Mouse (Mus musculus) liver, embryonic 14.5 days (tissue): Measurements from ENCODE around the gene Atox1. TPM values are rescaled to one million over a fixed set of nuclear protein-coding genes. Genes with fewer than 3 reads are reported as not detected.
A peak's percentile ranks its signal among the peaks of the same experiment; 100 is the strongest.

ENCODE experiments used
- ATAC-seq: fragments of 200-750 bp; cut with Nextera tagmentation; 2 replicates; pipeline ENCODE4 v1.8.0; 2017; ENCODE audit warnings: moderate number of reproducible peaks, mild to moderate bottlenecking, moderate library complexity; ENCODE audit not compliant: insufficient read depth
- DNase-seq, 3 experiments: peaks; one replicate each; pipeline ENCODE4 v3.0.0-alpha.2; 2012 to 2013; ENCODE audit warnings: low read depth in 3 of 3, low spot score in 3 of 3
- H3K27ac ChIP-seq: fragments of 300-500 bp; sonication (generic); 2 replicates; pipeline ENCODE4 v1.5.1; 2014; ENCODE audit warnings: moderate library complexity, mild to moderate bottlenecking, control low read depth, inconsistent platforms
- H3K27me3 ChIP-seq: fragments of 300-500 bp; sonication (generic); 2 replicates; pipeline ENCODE4 v1.6.1; 2014; ENCODE audit warnings: mild to moderate bottlenecking, low read length, moderate library complexity; ENCODE audit not compliant: control insufficient read depth, insufficient read depth
- H3K36me3 ChIP-seq: fragments of 300-500 bp; sonication (generic); replicated peaks from 2 replicates; pipeline ENCODE4 v1.6.1; 2014; ENCODE audit warnings: low read depth; ENCODE audit not compliant: control insufficient read depth, insufficient read depth
- H3K4me1 ChIP-seq, 2 experiments: fragments of 200-500 bp in 1 of 2; fragments of 300-500 bp in 1 of 2; sonication (generic) in 1 of 2; replicated peaks; 2 replicates each; pipeline ENCODE4 v1.6.1; 2012 to 2014; ENCODE audit warnings: antibody characterized with exemption in 1 of 2, inconsistent platforms in 1 of 2, low read length in 1 of 2; ENCODE audit not compliant: control insufficient read depth in 2 of 2, insufficient read depth in 2 of 2
- H3K4me2 ChIP-seq: fragments of 300-500 bp; sonication (generic); 2 replicates; pipeline ENCODE4 v1.6.1; 2014; ENCODE audit warnings: low read depth, mild to moderate bottlenecking, control low read depth, moderate library complexity
- H3K4me3 ChIP-seq, 2 experiments: fragments of 200-500 bp in 1 of 2; fragments of 300-500 bp in 1 of 2; sonication (generic) in 1 of 2; 2 replicates each; pipeline ENCODE4 v1.5.1; 2012 to 2014; ENCODE audit warnings: low read depth in 2 of 2, low read length in 2 of 2, mild to moderate bottlenecking in 2 of 2, control low read depth in 1 of 2, inconsistent platforms in 1 of 2, moderate library complexity in 1 of 2; ENCODE audit not compliant: insufficient read depth in 1 of 2
- H3K9ac ChIP-seq: fragments of 300-500 bp; sonication (generic); replicated peaks from 2 replicates; pipeline ENCODE4 v1.6.1; 2014; ENCODE audit warnings: mild to moderate bottlenecking, control low read depth, moderate library complexity
- H3K9me3 ChIP-seq: fragments of 300-500 bp; sonication (generic); 2 replicates; pipeline ENCODE4 v1.6.1; 2016; ENCODE audit warnings: low read length, mixed read lengths; ENCODE audit not compliant: control insufficient read depth
- CTCF ChIP-seq: IDR thresholded peaks from 2 replicates; pipeline ENCODE4 v1.5.1; 2016; ENCODE audit warnings: antibody characterized with exemption, low read depth, control low read depth
- EP300 ChIP-seq: IDR thresholded peaks from 2 replicates; pipeline ENCODE4 v1.6.1; 2016; ENCODE audit warnings: antibody characterized with exemption, low read depth
- WGBS: fragments of 180-500 bp; shearing (Covaris S2); extraction: QIAGEN DNeasy Blood & Tissue Kit; methylation state at CpG from one replicate; pipeline ENCODE4 v1.1.7; 2014; ENCODE audit not compliant: insufficient replicate concordance; 5-methylcytosine and 5-hydroxymethylcytosine counted together
- polyA plus RNA-seq, 2 experiments: library from polyadenylated mRNA; depleted of rRNA in 1 of 2; stranded (reverse) in 1 of 2; unstranded in 1 of 2; fragments of >200 nt; fragmentation: Nextera tagmentation in 1 of 2; extraction: Ambion mirVana in 1 of 2; gene quantifications; 2 replicates each; pipeline versions ENCODE4 v1.2.1 to v1.2.3; 2012 to 2014

The Atox1 gene
- polyA plus RNA-seq, 2 experiments: 120 to 209 TPM

DNA sequence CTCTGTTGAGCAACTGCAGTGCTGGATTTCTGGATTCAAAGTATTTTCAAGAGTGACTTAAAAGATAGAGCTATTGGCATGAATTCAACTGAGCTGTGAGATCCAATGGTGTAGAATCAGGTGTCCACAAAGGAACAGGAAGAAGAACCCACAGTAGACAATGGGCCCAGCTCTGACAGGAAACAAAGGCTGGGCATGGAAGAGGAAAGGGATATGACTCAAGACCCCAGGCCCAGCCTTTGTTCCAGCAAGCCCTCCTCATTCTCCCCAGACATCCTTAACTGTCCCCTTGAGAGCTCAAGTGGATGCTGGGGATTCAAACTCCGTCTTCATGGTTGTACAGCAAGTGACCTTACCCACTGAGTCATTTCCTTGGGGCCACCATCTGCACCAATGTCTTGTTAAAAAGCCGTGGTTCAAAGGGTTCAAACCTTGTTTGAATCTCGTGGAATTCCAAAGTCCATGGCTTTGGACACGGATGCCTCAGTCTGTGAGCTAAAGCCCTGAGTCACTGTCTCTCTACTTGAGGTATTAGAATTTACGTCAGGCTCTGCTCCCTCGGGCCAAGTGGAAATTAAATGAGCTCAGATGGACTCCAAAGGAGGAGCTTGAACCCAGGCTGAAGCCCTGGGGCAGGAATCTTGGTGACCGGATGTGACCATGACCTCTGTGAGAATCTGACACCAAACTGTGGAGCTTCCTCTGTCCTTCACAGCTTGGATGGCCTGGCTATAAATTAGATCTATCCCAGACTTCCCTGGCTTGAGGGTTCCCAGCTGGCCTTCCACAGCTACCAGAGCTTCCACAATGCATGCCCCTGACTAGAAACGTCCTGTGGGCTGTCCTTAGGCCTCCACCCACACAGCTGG is 55.2 kb downstream of the Atox1 start:
- Histone ChIP-seq H3K36me3 (no peaks in the 10 kb centered on the region), H3K9me3 (no peaks in the 10 kb centered on the region), H3K9ac (no peak overlapping the region), H3K4me1 (peaks cover 0 to 4% of the 10 kb centered on the region in 2 experiments; a peak in 1 of 4 replicates), H3K4me2 (no peak overlapping the region), H3K27ac (no peak overlapping the region), H3K27me3 (no peaks in the 10 kb centered on the region), H3K4me3 (no peak overlapping the region)
- WGBS: 29% methylated on average over 8 of the region's 8 CpGs
- TF ChIP-seq CTCF (no peak), EP300 (no peak)
- ATAC-seq: peak; percentile 21; the same call in 1 of the 2 replicates
- DNase-seq: no peak

DNA sequence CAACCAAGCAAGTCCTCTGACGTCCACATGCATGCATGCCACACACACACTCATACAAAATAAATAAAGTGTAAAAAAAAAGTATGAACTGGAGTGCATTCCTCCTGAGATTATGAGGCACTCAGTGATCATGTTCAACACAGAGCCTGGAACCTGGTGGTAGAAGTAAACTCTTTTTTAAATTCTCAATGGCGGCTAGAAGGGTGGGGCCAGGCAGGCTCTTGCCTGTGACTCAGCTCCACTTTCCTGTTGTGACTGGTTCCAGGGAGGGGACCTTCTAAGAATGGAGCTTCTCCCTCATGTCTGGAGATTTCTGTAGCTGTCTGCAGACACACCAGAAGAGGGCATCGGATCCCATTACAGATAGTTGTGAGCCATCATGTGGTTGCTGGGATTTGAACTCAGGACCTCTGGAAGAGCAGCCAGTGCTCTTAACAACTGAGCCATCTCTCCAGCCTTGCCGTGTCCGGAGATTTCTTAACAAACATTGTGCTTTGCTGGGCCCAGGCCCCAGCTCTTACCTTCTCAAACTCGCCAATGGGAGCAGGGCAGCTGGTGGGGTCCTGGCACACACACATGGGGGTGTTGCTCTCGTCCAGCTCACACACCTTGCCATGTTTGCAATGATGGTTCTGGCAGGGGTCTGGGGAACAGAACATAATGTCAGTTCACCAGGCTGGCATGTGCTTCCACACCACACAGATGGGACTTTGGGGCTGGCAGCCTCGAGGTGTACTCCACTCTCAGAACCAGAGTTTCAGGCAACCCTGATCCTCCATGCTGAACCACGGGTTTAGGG is 56.2 kb downstream of the Atox1 start:
- H3K9me3 ChIP-seq: no peaks in the 10 kb centered on the region
- no peak for TF ChIP-seq EP300
- no peak for TF ChIP-seq CTCF
- DNase-seq (no peak), ATAC-seq (no peak)
- H3K9ac ChIP-seq: no peak overlapping the region
- 60% methylated on average over 9 of the region's 9 CpGs for WGBS
- H3K27me3 ChIP-seq: no peaks in the 10 kb centered on the region
- H3K4me2 ChIP-seq: no peak overlapping the region
- no peaks in the 10 kb centered on the region for H3K36me3 ChIP-seq
- H3K27ac ChIP-seq: no peak overlapping the region
- H3K4me1 ChIP-seq: peaks cover 0 to 4% of the 10 kb centered on the region in 2 experiments; a peak in 1 of 4 replicates
- H3K4me3 ChIP-seq: no peak overlapping the region

DNA sequence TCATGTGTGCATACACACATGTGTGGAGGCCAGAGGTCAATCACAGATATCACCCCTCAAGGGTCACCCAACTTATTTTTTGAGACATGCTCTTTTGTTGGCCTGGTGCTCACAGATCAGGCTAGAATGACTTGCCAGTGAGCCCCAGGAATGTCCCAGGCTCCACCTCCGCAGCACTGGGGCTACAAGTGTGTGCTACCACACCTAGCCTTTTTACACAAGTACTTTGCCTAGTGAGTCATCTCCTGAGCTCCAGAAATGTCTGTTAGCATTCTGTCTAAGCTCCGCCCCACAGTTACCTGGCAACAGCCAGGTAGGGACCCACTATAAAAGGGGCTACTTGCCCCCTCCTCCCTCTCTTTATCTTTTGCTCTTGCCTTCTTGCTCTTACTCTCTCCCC is 60.2 kb downstream of the Atox1 start:
- no peaks in the 10 kb centered on the region for H3K9me3 ChIP-seq
- no peaks in the 10 kb centered on the region for H3K27me3 ChIP-seq
- H3K4me3 ChIP-seq: no peak overlapping the region
- H3K4me2 ChIP-seq: no peak overlapping the region
- no peak for DNase-seq
- no peaks in the 10 kb centered on the region for H3K36me3 ChIP-seq
- no peak for TF ChIP-seq CTCF
- TF ChIP-seq EP300: no peak
- H3K27ac ChIP-seq: no peak overlapping the region
- 71% methylated on average over 2 of the region's 2 CpGs for WGBS
- ATAC-seq: no peak
- H3K4me1 ChIP-seq: peaks cover 0 to 3% of the 10 kb centered on the region in 2 experiments; a peak in 1 of 4 replicates
- no peak overlapping the region for H3K9ac ChIP-seq

DNA sequence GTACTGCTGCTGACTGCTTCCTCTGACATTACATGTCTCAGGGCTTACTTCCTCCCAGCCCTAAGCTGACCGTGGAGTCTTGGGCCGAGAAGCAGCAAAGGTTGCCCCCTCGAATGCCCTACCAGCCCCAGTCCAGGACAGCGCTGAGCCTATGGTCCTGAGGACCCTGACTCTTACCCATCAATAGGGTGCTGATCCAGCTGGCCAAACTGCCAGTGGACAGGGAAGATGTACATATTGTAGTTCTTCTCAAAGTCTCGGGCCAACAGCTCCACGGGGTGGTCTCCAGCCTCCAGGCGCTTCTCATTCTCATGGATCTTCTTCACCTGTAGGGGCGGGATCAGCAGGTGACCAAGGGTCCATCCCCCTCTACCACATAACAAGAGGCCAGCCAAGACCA is 62.7 kb downstream of the Atox1 start:
- H3K9me3 ChIP-seq: no peaks in the 10 kb centered on the region
- ATAC-seq (no peak), DNase-seq (no peak)
- H3K4me2 ChIP-seq: no peak overlapping the region
- 58% methylated on average over 8 of the region's 8 CpGs for WGBS
- H3K27ac ChIP-seq: no peak overlapping the region
- H3K36me3 ChIP-seq: no peaks in the 10 kb centered on the region
- H3K27me3 ChIP-seq: no peaks in the 10 kb centered on the region
- H3K9ac ChIP-seq: no peak overlapping the region
- no peak overlapping the region for H3K4me3 ChIP-seq
- no peaks in the 10 kb centered on the region for H3K4me1 ChIP-seq
- TF ChIP-seq EP300 (no peak), CTCF (no peak)

DNA sequence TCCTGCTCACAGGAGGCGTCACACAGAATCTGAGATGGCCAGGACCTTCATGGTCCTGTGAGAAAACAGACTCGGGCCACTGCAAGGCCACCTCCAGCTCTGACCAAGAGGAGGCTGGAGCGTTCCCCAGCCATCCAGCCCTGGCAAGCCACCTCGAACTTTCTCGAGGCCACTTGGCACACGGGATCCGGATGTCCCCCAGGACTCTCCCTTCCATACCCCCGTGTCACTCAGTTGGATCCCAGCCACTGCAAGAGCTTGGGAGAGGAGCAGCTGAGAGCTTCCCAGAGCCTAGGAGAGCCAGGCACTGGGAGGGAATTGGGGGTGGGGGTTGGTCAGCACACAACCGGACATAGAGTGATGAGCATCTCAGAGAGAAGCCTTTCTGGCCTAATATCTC is 63.6 kb downstream of the Atox1 start:
- Histone ChIP-seq H3K4me3 (no peak overlapping the region), H3K4me1 (no peaks in the 10 kb centered on the region), H3K9ac (no peak overlapping the region), H3K36me3 (no peaks in the 10 kb centered on the region), H3K27me3 (no peaks in the 10 kb centered on the region), H3K27ac (no peak overlapping the region), H3K4me2 (no peak overlapping the region), H3K9me3 (no peaks in the 10 kb centered on the region)
- 61% methylated on average over 9 of the region's 9 CpGs for WGBS
- no peak for DNase-seq
- ATAC-seq: no peak
- TF ChIP-seq EP300: no peak
